Mouse (Mus musculus): ENCODE results near the gene Coro6.

DNA sequence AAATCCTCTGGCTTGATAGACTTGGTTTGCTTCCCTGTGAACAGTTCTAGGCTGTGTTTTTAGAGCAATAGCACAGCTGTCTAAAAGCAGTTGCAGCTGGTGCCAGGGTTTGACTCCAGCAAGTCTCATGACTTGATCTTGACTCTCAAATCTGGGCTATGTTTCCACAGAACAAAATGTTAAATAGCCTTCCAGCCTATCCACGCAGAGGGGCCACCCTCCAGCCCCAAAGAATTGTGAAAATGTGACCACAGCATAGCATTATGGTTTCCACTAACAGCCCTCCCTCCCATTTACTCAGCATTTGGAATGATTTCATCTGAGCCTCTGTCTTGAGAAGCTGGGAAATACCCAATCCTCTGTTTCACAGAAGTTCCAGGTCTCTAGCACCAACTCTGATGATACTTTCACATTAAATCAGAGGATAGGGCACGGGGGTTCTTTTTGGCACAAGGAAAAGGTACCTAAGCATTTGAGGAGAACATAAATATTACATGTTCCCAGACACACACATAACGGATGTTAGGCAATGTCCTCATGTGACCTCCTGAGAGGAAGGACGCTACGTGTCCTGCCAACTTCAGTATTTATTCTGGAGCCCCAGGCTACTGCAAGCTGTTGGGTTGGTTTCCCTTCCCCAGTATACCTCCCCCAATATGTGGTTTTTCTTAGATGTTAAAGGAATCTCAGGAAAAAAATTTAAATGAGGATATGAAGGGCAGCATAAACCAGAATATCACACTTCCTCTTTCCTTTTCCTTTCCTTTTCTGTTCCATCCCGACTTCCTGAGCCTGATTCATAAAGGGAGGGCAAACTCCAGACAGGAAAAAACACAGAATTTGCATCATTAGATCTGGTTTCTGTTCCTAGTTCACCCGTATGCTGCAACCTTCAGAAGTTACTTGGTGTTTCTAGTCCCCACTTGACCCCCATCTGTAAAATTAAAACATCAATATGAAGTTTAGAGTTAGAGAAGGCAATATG, 19.7 kb upstream of the Coro6 start:
- no peak for TF ChIP-seq CTCF (IDR thresholded peaks at IDR 0.05; ENCODE audit: borderline replicate concordance, control insufficient read depth, extremely low read depth, insufficient read depth, low read length, poor library complexity)
- TF ChIP-seq POLR2A (IDR thresholded peaks at IDR 0.05; ENCODE audit: control insufficient read depth, extremely low read depth, insufficient read depth, low read length, poor library complexity) = no peak

All from thymus, adult 2 months (tissue).